Mouse (Mus musculus) C2C12 (cell line): ENCODE data around the gene Aspg.

ENCODE experiments used
- CEBPB ChIP-seq: IDR thresholded peaks from one replicate; pipeline ENCODE4 v1.6.1; 2011; ENCODE audit warnings: low read depth, mild to moderate bottlenecking, control low read depth, moderate library complexity
- CTCF ChIP-seq: IDR thresholded peaks from one replicate; pipeline ENCODE4 v1.5.1; 2011; ENCODE audit not compliant: control insufficient read depth, insufficient read depth, insufficient read length
- FOSL1 ChIP-seq: IDR thresholded peaks from one replicate; pipeline ENCODE4 v1.8.0; 2011; ENCODE audit warnings: mild to moderate bottlenecking, low read length; ENCODE audit not compliant: poor library complexity, insufficient read depth, severe bottlenecking
- MAX ChIP-seq: IDR thresholded peaks from one replicate; pipeline ENCODE4 v1.6.1; 2011; ENCODE audit warnings: mild to moderate bottlenecking, control low read depth
- MYOD1 ChIP-seq: IDR thresholded peaks from one replicate; pipeline ENCODE4 v1.6.1; 2011; ENCODE audit warnings: low read depth; ENCODE audit not compliant: control insufficient read depth, insufficient read length
- MYOG ChIP-seq: IDR thresholded peaks from one replicate; pipeline ENCODE4 v1.6.1; 2011; ENCODE audit not compliant: control insufficient read depth, insufficient read length; ENCODE audit errors: extremely low read depth
- USF1 ChIP-seq: IDR thresholded peaks from one replicate; pipeline ENCODE4 v1.6.1; 2011; ENCODE audit warnings: low read depth, mild to moderate bottlenecking, control low read depth, moderate library complexity

DNA sequence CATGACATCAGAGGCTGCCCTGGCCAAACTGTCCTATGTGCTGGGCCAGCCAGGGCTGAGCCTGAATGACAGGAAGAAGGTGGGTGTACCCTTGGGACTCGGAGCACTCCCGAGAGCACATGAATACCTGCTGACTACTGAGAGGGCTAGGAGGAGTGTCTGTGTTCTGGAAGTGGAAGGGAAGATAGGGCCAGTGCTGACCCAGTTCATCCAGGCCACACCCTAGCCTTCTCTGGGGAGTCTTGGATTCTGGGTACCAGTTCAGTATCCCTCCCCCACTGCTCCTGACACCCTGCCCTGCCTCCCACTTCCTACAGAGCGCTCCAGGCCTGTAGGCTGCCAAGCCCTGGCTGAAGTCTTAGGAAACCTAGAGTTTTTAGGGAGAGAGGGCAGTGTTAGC is 14.7 kb downstream of the Aspg start:
- TF ChIP-seq FOSL1 (no peak), CTCF (no peak), USF1 (no peak), MAX (no peak), MYOD1 (no peak), MYOG (no peak), CEBPB (no peak)
